Mouse (Mus musculus) granulocyte monocyte progenitor cell, adult 5-6 weeks (primary cell): ENCODE results near the gene Rimbp3. TPM values are rescaled to one million over a fixed set of nuclear protein-coding genes. Genes with fewer than 3 reads are reported as not detected.
"Not testable (repeated sequence)": the region's sequence is repeated elsewhere in the genome, so short reads cannot be mapped to it uniquely, and the experiment has no call there.

ENCODE experiments used
- ATAC-seq: replicated peaks from 2 replicates; pipeline ENCODE4 v1.8.0; 2016; ENCODE audit warnings: mild to moderate bottlenecking, moderate TSS enrichment, inconsistent platforms; ENCODE audit not compliant: poor library complexity, severe bottlenecking
- total RNA-seq, 2 experiments: library from RNA; stranded (forward) in 1 of 2; stranded (reverse) in 1 of 2; fragments of 200-712, 200-1000 nt in 1 of 2; fragments of >200 nt in 1 of 2; fragmentation: Nextera tagmentation in 1 of 2; gene quantifications; 2 replicates each; pipeline ENCODE4 v1.2.3; 2014 to 2017

The Rimbp3 gene
- total RNA-seq, 2 experiments from 2014 or later, result 0.88 to 1.6 TPM

GRCm38 (mm10) chr16:17209981-17210838 lies 1.8 kb downstream of the Rimbp3 start:
- ATAC-seq, result peak; percentile 83

DNA sequence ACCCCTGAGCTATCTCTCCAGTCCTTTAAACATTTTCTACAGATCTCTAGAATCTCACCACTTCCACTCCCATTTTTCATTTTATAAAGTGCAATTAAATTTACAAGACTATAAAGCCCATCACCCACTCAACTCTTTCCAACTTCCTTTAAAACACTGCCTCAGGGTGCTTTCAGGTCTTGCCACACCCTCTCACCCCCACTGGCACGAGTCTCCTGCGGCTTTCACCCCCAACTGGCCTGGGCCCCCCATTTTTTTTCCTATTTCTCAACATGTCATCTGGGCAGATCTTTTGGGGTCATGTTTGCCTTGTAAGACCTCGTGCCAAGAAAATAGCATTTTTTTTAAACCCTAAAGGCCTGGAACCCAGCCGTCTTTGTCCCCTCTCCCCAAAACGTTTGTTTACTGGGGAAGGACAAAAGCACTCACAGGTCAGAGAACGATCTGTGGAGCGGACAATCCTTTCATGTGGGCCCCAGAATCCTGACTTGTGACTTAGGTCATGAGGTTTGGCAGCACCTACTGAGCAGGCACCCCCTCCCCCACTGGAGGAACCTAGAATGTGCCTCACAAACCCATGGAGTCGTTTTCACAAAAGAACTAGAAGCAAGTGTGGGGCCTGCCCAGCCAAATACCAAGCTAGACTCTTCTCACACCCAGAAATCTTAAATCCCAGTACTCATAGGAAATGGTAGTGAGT lies 8.7 kb downstream of the Rimbp3 start:
- peak; percentile 96 for ATAC-seq

- no peak for ATAC-seq
Observed at GRCm38 (mm10) chr16:17220127-17220733, 11.8 kb downstream of the Rimbp3 start.

- ATAC-seq, result peak; percentile 98
Observed at GRCm38 (mm10) chr16:17222197-17222596, 13.8 kb downstream of the Rimbp3 start.

DNA sequence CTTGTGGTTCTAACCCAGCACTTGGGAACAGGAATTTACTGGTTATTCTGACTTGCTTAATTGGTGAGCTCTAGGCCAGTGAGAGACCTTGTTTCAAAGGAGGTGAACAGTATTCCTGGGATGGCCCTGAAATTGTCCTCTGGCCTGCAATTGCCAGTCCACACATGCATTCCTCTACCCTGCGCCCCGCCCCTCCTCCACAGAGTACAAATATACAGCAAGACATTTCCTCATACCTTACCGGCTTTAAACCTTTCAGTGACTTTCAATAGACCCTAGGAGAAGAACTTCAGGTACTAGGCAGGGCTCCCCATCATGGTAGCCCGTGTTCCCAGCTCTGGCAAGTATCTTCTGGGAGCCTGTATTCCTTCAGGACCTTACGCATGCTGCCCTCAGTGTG lies 17.2 kb downstream of the Rimbp3 start:
- no peak for ATAC-seq

- no peak for ATAC-seq
Observed at GRCm38 (mm10) chr16:17226496-17226895, 18.1 kb downstream of the Rimbp3 start.

DNA sequence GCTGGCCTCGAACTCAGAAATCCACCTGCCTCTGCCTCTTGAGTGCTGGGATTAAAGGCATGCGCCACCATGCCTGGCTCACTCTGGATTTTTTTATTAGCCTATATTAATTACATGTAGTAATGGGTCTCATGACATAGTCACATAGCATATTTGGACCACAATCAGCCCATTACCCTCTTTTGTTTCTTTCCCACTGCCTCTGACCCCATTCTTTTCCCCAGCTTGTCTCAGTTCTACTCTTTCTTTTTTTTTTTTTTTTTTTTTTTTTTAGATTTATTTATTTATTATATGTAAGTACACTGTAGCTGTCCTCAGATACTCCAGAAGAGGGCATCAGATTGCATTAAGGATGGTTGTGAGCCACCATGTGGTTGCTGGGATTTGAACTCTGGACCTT lies 23.1 kb downstream of the Rimbp3 start:
- not testable (repeated sequence) for ATAC-seq

GRCm38 (mm10) chr16:17232794-17233701 lies 24.6 kb downstream of the Rimbp3 start, which contains the start of gene Hic2:
Hic2 (plus strand) TSS chr16:17233572.
- ATAC-seq, result peak; percentile 96

GRCm38 (mm10) chr16:17233702-17234498 lies 25.5 kb downstream of the Rimbp3 start:
- ATAC-seq, result peak; percentile 36

DNA sequence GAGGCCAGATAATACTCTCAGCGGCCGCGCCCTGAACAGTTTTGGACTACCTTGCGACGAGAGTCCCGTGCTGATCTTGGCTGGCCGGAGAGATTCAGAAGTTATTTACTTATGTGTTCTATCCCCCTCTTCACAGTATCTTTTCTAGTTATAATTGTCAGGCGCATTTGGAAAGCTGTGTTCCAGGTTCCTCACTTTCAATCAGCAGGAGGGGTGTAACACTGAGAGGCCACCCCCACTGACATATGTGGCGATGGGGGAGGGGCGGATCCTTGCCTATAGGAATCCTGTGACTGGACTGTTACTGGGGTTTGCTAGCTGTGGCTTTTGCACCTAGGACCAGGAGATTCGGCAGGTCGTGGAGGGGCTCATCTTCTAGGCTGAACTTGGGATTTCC lies 26.1 kb downstream of the Rimbp3 start:
- peak; percentile 26; the same call in 1 of the 2 replicates for ATAC-seq

DNA sequence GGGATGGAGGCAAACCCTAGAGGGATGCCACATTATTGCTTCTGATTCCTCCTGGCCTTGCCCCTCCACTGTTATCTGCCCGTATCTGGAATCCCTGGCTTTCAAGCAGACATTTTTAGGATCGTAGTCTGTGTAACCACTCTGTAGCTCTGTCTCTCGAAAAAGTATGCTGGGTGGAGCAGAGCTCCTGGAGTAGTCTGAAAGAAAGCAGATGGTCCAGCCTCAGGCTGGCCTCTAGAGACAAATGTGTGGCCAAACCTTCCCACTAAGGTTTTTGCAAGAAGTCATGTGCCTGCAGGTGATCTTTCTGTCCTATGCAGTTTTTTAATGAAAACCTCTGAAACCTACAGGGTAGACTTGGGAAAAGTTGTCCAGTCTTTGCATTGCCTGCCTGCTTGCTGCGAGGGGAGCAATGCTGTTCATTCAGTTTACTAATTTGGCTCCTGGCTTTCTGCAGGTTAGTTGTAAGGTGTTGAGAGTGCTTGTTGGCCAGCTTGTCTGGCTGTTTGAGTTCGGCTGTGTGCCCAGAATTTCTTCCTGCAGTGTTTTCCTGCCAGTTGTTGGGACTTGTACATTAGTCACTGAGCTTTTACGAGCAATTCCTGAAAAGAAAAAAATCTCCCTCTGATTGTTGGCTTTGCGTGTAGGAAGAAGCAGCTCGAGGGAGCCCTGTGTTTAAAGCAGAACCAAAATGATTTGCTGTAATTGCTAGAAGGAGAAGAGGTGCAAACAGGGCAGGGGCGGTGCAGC lies 26.7 kb downstream of the Rimbp3 start:
- no peak for ATAC-seq

GRCm38 (mm10) chr16:17237634-17238033 lies 29.2 kb downstream of the Rimbp3 start:
- ATAC-seq, result no peak

DNA sequence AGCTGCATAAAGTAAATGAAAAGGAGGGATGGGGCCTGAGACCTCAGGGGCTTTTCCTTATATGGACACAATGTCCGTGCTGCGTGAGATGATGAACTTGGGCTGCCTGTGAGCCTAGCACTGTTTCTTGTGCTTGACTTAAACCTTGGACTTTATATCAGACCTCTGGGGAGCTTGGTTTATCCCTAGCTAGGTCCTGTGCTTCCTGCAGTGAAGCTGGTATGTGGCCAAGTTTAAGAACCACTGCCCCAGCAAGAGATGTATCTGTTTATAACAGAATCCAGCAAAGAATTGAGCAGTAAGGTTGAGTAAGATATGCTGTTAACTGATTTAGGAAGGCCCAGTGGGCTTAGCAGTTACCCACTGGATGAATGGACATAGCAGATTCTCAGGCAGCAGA lies 31.0 kb downstream of the Rimbp3 start:
- ATAC-seq, result no peak

DNA sequence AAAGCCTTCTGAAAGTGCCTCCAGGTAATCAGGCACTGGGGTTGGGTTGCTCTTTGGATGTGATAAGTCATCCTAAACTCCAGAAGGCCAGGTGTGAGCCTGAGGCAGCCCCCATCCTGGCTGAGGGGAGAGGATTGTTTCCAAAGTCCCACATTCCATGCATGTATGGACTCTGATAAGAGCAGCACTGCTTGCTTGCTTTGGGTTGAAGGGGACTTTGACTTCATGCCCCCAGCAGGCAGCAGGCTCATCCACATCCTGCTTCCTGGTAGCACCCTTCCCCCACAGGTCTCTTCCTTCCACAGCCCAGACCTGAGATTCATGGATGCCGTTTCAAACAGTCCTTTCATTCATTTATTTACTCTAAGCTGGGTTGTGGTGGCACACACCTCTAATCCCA lies 35.3 kb downstream of the Rimbp3 start:
- no peak for ATAC-seq

GRCm38 (mm10) chr16:17244996-17245395 lies 36.6 kb downstream of the Rimbp3 start:
- no peak for ATAC-seq

- ATAC-seq, result no peak
Observed at GRCm38 (mm10) chr16:17247727-17248126, 39.3 kb downstream of the Rimbp3 start.

GRCm38 (mm10) chr16:17249135-17249534 lies 40.7 kb downstream of the Rimbp3 start:
- ATAC-seq, result peak; percentile 81

DNA sequence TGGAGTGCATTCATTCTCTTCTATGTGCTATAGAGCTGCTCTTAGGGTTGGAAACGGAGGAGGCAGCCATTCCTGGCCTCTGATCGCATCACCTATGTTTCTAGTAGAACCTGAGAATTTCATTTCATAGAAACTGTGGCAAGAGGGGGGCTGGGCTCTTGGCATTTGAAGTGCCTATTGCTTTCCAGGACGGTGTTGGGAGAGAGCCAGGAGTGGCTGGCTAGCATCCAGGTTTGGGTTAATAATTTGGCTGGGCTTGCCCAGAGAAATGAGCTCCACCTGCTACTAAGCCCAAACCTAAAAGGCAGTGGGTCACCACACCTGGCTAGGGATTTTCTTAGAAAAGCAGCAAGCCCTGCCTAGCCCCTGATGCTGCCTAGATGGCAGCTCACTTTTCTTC lies 43.1 kb downstream of the Rimbp3 start:
- ATAC-seq, result no peak
